Mouse (Mus musculus) forebrain, embryonic 15.5 days (tissue): Measurements from ENCODE around the gene Elovl6. TPM values are rescaled to one million over a fixed set of nuclear protein-coding genes. Genes with fewer than 3 reads are reported as not detected.
A peak's percentile ranks its signal among the peaks of the same experiment; 100 is the strongest.

Experiments
- ATAC-seq: fragments of 200-750 bp; cut with Nextera tagmentation; replicated peaks from 2 replicates; pipeline ENCODE4 v1.8.0; 2017; ENCODE audit warnings: mild to moderate bottlenecking, moderate TSS enrichment, moderate library complexity
- H3K27ac ChIP-seq: fragments of 300-500 bp; sonication (generic); replicated peaks from 2 replicates; pipeline ENCODE4 v1.5.1; 2015; ENCODE audit warnings: mild to moderate bottlenecking, inconsistent platforms
- H3K27me3 ChIP-seq: fragments of 300-500 bp; sonication (generic); 2 replicates; pipeline ENCODE4 v1.6.1; 2015; ENCODE audit warnings: inconsistent platforms
- H3K36me3 ChIP-seq: fragments of 300-500 bp; sonication (generic); 2 replicates; pipeline ENCODE4 v1.6.1; 2015; ENCODE audit warnings: mild to moderate bottlenecking, inconsistent platforms
- H3K4me1 ChIP-seq: fragments of 300-500 bp; sonication (generic); 2 replicates; pipeline ENCODE4 v1.6.1; 2015; ENCODE audit warnings: inconsistent platforms
- H3K4me2 ChIP-seq: fragments of 300-500 bp; sonication (generic); replicated peaks from 2 replicates; pipeline ENCODE4 v1.6.1; 2015; ENCODE audit warnings: mild to moderate bottlenecking, inconsistent platforms
- H3K4me3 ChIP-seq: fragments of 300-500 bp; sonication (generic); 2 replicates; pipeline ENCODE4 v1.5.1; 2015; ENCODE audit warnings: mild to moderate bottlenecking, inconsistent platforms
- H3K9ac ChIP-seq: fragments of 300-500 bp; sonication (generic); replicated peaks from 2 replicates; pipeline ENCODE4 v1.6.1; 2015; ENCODE audit warnings: mild to moderate bottlenecking, inconsistent platforms
- H3K9me3 ChIP-seq: fragments of 300-500 bp; sonication (generic); 2 replicates; pipeline ENCODE4 v1.6.1; 2016; ENCODE audit warnings: inconsistent platforms
- WGBS: fragments of 180-500 bp; shearing (Covaris S2); methylation state at CpG from one replicate; pipeline ENCODE4 v1.1.7; 2015; ENCODE audit warnings: mixed read lengths; 5-methylcytosine and 5-hydroxymethylcytosine counted together
- polyA plus RNA-seq: library from polyadenylated mRNA; unstranded; fragments of >200 nt; fragmentation: Nextera tagmentation; extraction: Ambion mirVana; gene quantifications from 2 replicates; pipeline ENCODE4 v1.2.1, GENCODE M21; 2015

Gene Elovl6
- polyA plus RNA-seq, 1 experiment from 2014 or later: 34.6 TPM

GRCm38 (mm10) chr3:129651765-129652164 is 119.6 kb downstream of the Elovl6 start:
- 85% methylated on average over 8 of the region's 8 CpGs for WGBS
- Histone ChIP-seq H3K36me3 (no peaks in the 10 kb centered on the region), H3K27me3 (no peaks in the 10 kb centered on the region), H3K4me1 (no peaks in the 10 kb centered on the region), H3K27ac (no peak overlapping the region), H3K9ac (no peak overlapping the region), H3K4me2 (no peak overlapping the region), H3K9me3 (no peaks in the 10 kb centered on the region), H3K4me3 (no peak overlapping the region)
- no peak for ATAC-seq

GRCm38 (mm10) chr3:129652476-129652875 is 120.3 kb downstream of the Elovl6 start:
- H3K4me2 ChIP-seq: no peak overlapping the region
- H3K4me3 ChIP-seq: no peak overlapping the region
- H3K36me3 ChIP-seq: no peaks in the 10 kb centered on the region
- H3K27ac ChIP-seq: no peak overlapping the region
- no peaks in the 10 kb centered on the region for H3K4me1 ChIP-seq
- 95% methylated on average over 4 of the region's 4 CpGs for WGBS
- H3K27me3 ChIP-seq: no peaks in the 10 kb centered on the region
- H3K9me3 ChIP-seq: no peaks in the 10 kb centered on the region
- ATAC-seq: no peak
- H3K9ac ChIP-seq: no peak overlapping the region

GRCm38 (mm10) chr3:129656540-129656939 is 124.4 kb downstream of the Elovl6 start:
- Histone ChIP-seq H3K9me3 (no peaks in the 10 kb centered on the region), H3K4me3 (no peak overlapping the region), H3K36me3 (no peaks in the 10 kb centered on the region), H3K27ac (no peak overlapping the region), H3K4me2 (no peak overlapping the region), H3K9ac (no peak overlapping the region), H3K4me1 (no peaks in the 10 kb centered on the region), H3K27me3 (no peaks in the 10 kb centered on the region)
- WGBS: 77% methylated on average over 4 of the region's 4 CpGs
- no peak for ATAC-seq

- no peak overlapping the region for H3K4me3 ChIP-seq
- H3K36me3 ChIP-seq: no peaks in the 10 kb centered on the region
- H3K27me3 ChIP-seq: no peaks in the 10 kb centered on the region
- no peaks in the 10 kb centered on the region for H3K9me3 ChIP-seq
- no peaks in the 10 kb centered on the region for H3K4me1 ChIP-seq
- ATAC-seq: no peak
- no peak overlapping the region for H3K27ac ChIP-seq
- H3K4me2 ChIP-seq: no peak overlapping the region
- H3K9ac ChIP-seq: no peak overlapping the region
- 88% methylated on average over 9 of the region's 9 CpGs for WGBS
These were observed 125.1 kb downstream of the Elovl6 start for GRCm38 (mm10) chr3:129657222-129657621.

GRCm38 (mm10) chr3:129657775-129658174 is 125.6 kb downstream of the Elovl6 start:
- H3K4me1 ChIP-seq: no peaks in the 10 kb centered on the region
- H3K9me3 ChIP-seq: no peaks in the 10 kb centered on the region
- WGBS: 95% methylated on average over 11 of the region's 11 CpGs
- no peak overlapping the region for H3K4me2 ChIP-seq
- H3K27ac ChIP-seq: no peak overlapping the region
- no peaks in the 10 kb centered on the region for H3K36me3 ChIP-seq
- no peak overlapping the region for H3K9ac ChIP-seq
- ATAC-seq: no peak
- no peaks in the 10 kb centered on the region for H3K27me3 ChIP-seq
- H3K4me3 ChIP-seq: no peak overlapping the region

GRCm38 (mm10) chr3:129658776-129659175 is 126.6 kb downstream of the Elovl6 start:
- no peak for ATAC-seq
- Histone ChIP-seq H3K9me3 (no peaks in the 10 kb centered on the region), H3K4me1 (no peaks in the 10 kb centered on the region), H3K27ac (no peak overlapping the region), H3K27me3 (no peaks in the 10 kb centered on the region), H3K36me3 (no peaks in the 10 kb centered on the region), H3K4me3 (no peak overlapping the region), H3K9ac (no peak overlapping the region), H3K4me2 (no peak overlapping the region)
- WGBS: 94% methylated on average over 7 of the region's 7 CpGs

GRCm38 (mm10) chr3:129663906-129664305 is 131.8 kb downstream of the Elovl6 start:
- 0 out of 2 replicates have a peak, but pooled peaks have one; percentile 35 for ATAC-seq

GRCm38 (mm10) chr3:129675923-129676322 is 143.8 kb downstream of the Elovl6 start:
- H3K9ac ChIP-seq: no peak overlapping the region
- no peaks in the 10 kb centered on the region for H3K36me3 ChIP-seq
- H3K27me3 ChIP-seq: no peaks in the 10 kb centered on the region
- WGBS: 93% methylated on average over 7 of the region's 7 CpGs
- no peaks in the 10 kb centered on the region for H3K9me3 ChIP-seq
- H3K27ac ChIP-seq: no peak overlapping the region
- no peak overlapping the region for H3K4me2 ChIP-seq
- H3K4me3 ChIP-seq: no peak overlapping the region
- H3K4me1 ChIP-seq: no peaks in the 10 kb centered on the region
- ATAC-seq: no peak

More at GRCm38 (mm10) chr3:129663906-129664305, 131.8 kb downstream of the Elovl6 start:
- no peak overlapping the region for H3K9ac ChIP-seq
- no peak overlapping the region for H3K27ac ChIP-seq
- 76% methylated on average over 2 of the region's 2 CpGs for WGBS
- H3K36me3 ChIP-seq: no peaks in the 10 kb centered on the region
- no peak overlapping the region for H3K4me3 ChIP-seq
- H3K9me3 ChIP-seq: no peaks in the 10 kb centered on the region
- no peaks in the 10 kb centered on the region for H3K4me1 ChIP-seq
- H3K27me3 ChIP-seq: no peaks in the 10 kb centered on the region
- no peak overlapping the region for H3K4me2 ChIP-seq

GRCm38 (mm10) chr3:129680258-129680657 is 148.1 kb downstream of the Elovl6 start:
- no peak overlapping the region for H3K9ac ChIP-seq
- no peaks in the 10 kb centered on the region for H3K4me1 ChIP-seq
- H3K4me3 ChIP-seq: no peak overlapping the region
- no peaks in the 10 kb centered on the region for H3K36me3 ChIP-seq
- 75% methylated on average over 5 of the region's 5 CpGs for WGBS
- no peak overlapping the region for H3K27ac ChIP-seq
- no peak overlapping the region for H3K4me2 ChIP-seq
- no peaks in the 10 kb centered on the region for H3K9me3 ChIP-seq
- no peak for ATAC-seq
- no peaks in the 10 kb centered on the region for H3K27me3 ChIP-seq

- Histone ChIP-seq H3K27ac (no peak overlapping the region), H3K27me3 (no peaks in the 10 kb centered on the region), H3K36me3 (no peaks in the 10 kb centered on the region), H3K4me3 (no peak overlapping the region), H3K4me1 (no peaks in the 10 kb centered on the region), H3K4me2 (no peak overlapping the region), H3K9me3 (no peaks in the 10 kb centered on the region), H3K9ac (no peak overlapping the region)
- no peak for ATAC-seq
- WGBS: 93% methylated on average over 4 of the region's 4 CpGs
These were observed 149.7 kb downstream of the Elovl6 start for GRCm38 (mm10) chr3:129681841-129682240.

GRCm38 (mm10) chr3:129682389-129682788 is 150.2 kb downstream of the Elovl6 start:
- no peak overlapping the region for H3K4me2 ChIP-seq
- no peaks in the 10 kb centered on the region for H3K36me3 ChIP-seq
- no peak overlapping the region for H3K4me3 ChIP-seq
- WGBS: 77% methylated on average over 10 of the region's 10 CpGs
- H3K9ac ChIP-seq: no peak overlapping the region
- no peaks in the 10 kb centered on the region for H3K27me3 ChIP-seq
- H3K27ac ChIP-seq: 0 out of 2 replicates have a peak overlapping the region, but pooled peaks have one; percentile 12
- H3K4me1 ChIP-seq: no peaks in the 10 kb centered on the region
- no peaks in the 10 kb centered on the region for H3K9me3 ChIP-seq
- peak; percentile 56 for ATAC-seq

- no peak for ATAC-seq
- no peak overlapping the region for H3K4me3 ChIP-seq
- H3K4me2 ChIP-seq: no peak overlapping the region
- no peaks in the 10 kb centered on the region for H3K36me3 ChIP-seq
- no peaks in the 10 kb centered on the region for H3K4me1 ChIP-seq
- no peaks in the 10 kb centered on the region for H3K9me3 ChIP-seq
- no peak overlapping the region for H3K9ac ChIP-seq
- no peak overlapping the region for H3K27ac ChIP-seq
- 85% methylated on average over 10 of the region's 10 CpGs for WGBS
- H3K27me3 ChIP-seq: no peaks in the 10 kb centered on the region
These were observed 151.0 kb downstream of the Elovl6 start for GRCm38 (mm10) chr3:129683060-129683679.

GRCm38 (mm10) chr3:129686196-129686595 is 154.0 kb downstream of the Elovl6 start:
- WGBS: 92% methylated on average over 12 of the region's 12 CpGs
- Histone ChIP-seq H3K9ac (no peak overlapping the region), H3K27me3 (no peaks in the 10 kb centered on the region), H3K4me1 (no peaks in the 10 kb centered on the region), H3K9me3 (no peaks in the 10 kb centered on the region), H3K4me3 (no peak overlapping the region), H3K36me3 (no peaks in the 10 kb centered on the region), H3K4me2 (no peak overlapping the region), H3K27ac (no peak overlapping the region)
- ATAC-seq: no peak
